Mouse (Mus musculus) macrophage (primary cell): ENCODE measurements around the gene Smg7. TPM values are rescaled to one million over a fixed set of nuclear protein-coding genes. Genes with fewer than 3 reads are reported as not detected.

Experiments used
- H3K27ac ChIP-seq: fragments of 350-480 bp; formaldehyde crosslinking; 2 replicates; pipeline ENCODE4 v1.9.0; 2021
- H3K36me3 ChIP-seq: fragments of 350-480 bp; formaldehyde crosslinking; 2 replicates; pipeline ENCODE4 v1.9.0; 2021; ENCODE audit errors: inconsistent target
- H3K4me3 ChIP-seq: fragments of 350-480 bp; formaldehyde crosslinking; 2 replicates; pipeline ENCODE4 v1.9.0; 2021; ENCODE audit errors: inconsistent target
- H3K79me2 ChIP-seq: fragments of 350-480 bp; formaldehyde crosslinking; 2 replicates; pipeline ENCODE4 v1.9.0; 2021; ENCODE audit errors: inconsistent target
- WGBS: methylation state at CpG from one replicate; pipeline ENCODE4 v1.1.7; 2026; ENCODE audit warnings: inconsistent platforms; ENCODE audit not compliant: missing documents; 5-methylcytosine and 5-hydroxymethylcytosine counted together
- polyA plus RNA-seq: library from polyadenylated mRNA; stranded (reverse); fragments of 250-400 nt; gene quantifications from 3 replicates; pipeline ENCODE4 v1.2.4, GENCODE M21; 2018; ENCODE audit warnings: inconsistent platforms

Gene Smg7
- polyA plus RNA-seq, 1 experiment from 2014 or later = 28.9 TPM

DNA sequence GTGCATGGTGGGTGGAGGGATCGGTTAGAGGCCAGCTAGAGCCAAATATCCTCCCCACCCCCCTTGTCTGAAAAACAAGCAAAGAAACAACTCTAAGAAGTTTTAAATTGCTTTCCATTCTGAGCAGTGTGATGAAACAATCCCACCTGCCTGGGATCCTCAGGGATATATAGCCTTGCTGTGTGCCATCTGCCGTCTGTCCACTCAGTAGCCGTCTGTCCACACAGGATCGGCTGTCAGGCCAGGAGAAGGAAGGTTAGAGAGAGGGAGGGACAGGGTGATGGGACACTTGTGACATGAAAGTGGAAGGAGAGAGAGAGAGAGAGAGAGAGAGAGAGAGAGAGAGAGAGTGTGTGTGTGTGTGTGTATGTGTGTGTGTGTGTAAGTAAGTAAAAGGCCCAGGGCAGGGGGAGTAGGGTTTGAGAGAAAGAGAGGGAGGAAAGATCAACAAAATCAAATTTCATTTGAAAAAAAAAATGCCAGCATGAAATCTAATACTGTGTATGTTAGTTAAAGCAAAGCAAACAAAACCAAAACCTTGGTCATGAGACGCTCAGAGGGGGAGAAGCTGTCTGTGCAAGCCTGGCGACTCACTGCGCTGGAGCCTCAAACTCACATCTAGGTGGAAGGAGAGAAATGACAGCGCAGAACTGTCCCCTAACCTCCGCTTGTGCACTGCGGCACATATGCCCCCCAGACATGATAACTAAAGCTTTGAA, 73.7 kb downstream of the Smg7 start:
- Histone ChIP-seq H3K4me3 (no peak overlapping the region), H3K27ac (no peak overlapping the region), H3K79me2 (no peaks in the 10 kb centered on the region), H3K36me3 (peaks cover 88% of the 10 kb centered on the region)
- 96% methylated on average over 9 of the region's 10 CpGs for WGBS

DNA sequence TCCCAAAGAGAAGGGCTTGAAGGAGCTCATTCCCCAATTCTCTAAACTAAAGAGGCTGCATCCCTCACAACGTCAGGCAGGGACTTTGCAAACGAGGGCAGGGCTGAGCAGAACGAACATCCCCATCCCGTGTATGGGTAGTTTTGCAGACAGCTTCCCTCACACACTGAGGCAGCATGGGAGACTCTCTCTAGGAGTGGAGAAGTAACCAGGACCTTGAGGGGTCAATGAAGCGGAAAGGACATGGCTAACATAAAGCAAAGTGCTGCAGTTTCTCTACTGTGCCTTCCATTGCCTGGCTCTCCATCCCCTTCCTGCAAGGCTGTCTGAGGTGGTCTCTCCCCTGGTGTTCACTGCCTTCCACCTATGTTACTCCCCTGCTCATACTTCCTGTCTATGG, 74.3 kb downstream of the Smg7 start:
- peaks cover 88% of the 10 kb centered on the region for H3K36me3 ChIP-seq
- WGBS = 81% methylated on average over 5 of the region's 5 CpGs
- H3K79me2 ChIP-seq = no peaks in the 10 kb centered on the region; the same call in 1 of the 2 replicates
- H3K27ac ChIP-seq = no peak overlapping the region
- no peak overlapping the region for H3K4me3 ChIP-seq

DNA sequence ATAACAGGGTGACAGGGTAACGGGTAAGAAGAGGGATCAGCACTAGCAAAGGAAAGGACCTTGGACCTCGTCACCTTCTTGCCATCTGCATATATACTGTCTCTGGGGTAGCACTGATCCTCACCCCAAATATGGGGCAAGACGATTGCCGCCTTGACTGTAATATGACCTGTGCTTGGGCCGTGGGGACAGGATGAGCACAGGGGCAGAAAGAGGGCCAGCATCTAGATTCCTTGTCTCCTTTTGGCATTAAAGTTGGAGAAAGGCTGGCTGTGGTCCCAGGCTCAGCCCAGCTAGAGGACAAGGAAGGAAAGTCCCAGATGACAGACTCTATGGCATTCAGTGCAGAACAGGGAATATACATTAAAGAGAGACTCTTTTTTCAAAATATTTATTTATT, 76.0 kb downstream of the Smg7 start:
- H3K79me2 ChIP-seq = peaks cover 2% of the 10 kb centered on the region; the same call in 1 of the 2 replicates
- H3K36me3 ChIP-seq = peaks cover 92% of the 10 kb centered on the region
- 90% methylated on average over 5 of the region's 5 CpGs for WGBS
- H3K4me3 ChIP-seq = no peak overlapping the region
- no peak overlapping the region for H3K27ac ChIP-seq

DNA sequence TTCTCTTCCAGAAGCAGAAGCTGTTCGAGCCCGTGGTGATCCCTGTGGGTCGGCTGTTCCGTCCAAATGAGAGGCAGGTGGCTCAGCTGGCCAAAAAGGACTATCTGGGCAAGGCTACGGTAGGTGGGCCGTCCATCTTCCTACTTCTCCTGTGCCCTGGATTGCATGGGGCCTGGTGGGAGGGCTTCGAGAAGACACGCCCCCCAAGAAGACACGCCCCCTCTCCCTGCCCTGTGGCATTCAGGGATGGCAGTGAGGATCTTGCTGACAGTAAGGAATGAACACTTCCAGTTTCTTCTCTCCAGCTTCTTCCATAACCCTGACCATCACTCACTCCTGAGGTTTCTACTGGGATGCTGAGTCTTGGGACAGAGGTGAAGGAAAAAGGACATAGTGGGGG, 78.2 kb downstream of the Smg7 start:
- H3K36me3 ChIP-seq = peaks cover 89% of the 10 kb centered on the region
- 90% methylated on average over 9 of the region's 9 CpGs for WGBS
- H3K4me3 ChIP-seq = no peak overlapping the region
- peaks cover 21% of the 10 kb centered on the region; the same call in 1 of the 2 replicates for H3K79me2 ChIP-seq
- H3K27ac ChIP-seq = no peak overlapping the region

DNA sequence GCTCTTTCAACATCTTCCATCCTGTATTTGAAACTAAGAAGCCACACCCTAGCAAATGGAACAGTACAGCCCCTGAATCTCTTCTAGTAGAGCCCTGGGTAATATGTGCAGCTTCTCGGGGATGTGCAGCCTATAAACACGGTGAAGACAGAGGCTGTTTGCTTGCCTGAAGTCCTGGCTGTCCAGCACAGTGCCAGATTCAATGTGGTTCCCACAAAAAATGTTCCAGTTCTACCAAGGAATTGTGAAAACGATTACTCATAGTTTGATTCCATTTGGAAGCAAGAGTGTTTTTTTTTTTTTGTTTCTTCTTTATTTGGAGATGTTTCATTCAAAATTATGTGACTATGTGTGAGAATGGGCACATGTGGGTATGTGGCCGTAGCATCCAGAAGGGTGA, 80.7 kb downstream of the Smg7 start:
- Histone ChIP-seq H3K36me3 (peaks cover 93% of the 10 kb centered on the region), H3K27ac (no peak overlapping the region), H3K79me2 (peaks cover 46% of the 10 kb centered on the region), H3K4me3 (no peak overlapping the region)
- WGBS = 93% methylated on average over 4 of the region's 4 CpGs

DNA sequence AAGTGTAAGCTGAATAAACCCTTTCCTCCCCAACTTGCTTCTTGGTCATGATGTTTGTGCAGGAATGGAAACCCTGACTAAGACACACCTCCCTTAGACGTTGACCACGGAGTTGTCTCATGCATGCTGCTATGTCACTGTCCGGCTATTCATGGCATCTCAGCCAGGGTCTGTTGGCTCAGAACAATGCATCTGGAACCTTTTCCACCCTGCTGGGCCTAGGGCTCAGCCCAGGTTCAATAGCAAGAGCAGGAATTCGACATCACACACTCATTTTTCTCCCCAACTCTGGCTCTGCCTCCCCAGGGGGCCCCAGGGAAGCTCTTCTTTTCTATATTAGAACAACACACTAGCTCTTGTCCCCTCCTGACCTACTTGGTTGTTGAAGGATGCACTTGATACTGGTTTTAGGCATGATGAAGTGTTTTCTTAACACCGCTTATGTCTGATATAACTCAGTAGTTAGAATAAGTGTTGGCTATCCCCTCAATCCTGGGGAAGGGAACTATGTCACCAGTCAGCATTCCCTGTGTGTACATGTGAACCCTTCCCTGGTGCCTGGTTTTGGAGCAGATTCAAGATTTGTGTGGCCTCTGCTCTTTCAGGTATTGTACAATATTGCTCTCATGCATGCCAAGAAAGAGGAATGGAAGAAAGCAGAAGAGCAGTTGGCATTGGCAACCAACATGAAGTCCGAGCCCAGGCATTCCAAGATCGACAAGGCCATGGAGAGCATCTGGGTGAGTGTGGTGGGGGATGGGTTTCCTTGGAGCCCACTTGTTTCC, 81.3 kb downstream of the Smg7 start:
- Histone ChIP-seq H3K36me3 (peaks cover 95% of the 10 kb centered on the region), H3K79me2 (peaks cover 52% of the 10 kb centered on the region), H3K4me3 (no peak overlapping the region), H3K27ac (no peak overlapping the region)
- WGBS = 89% methylated on average over 7 of the region's 7 CpGs

DNA sequence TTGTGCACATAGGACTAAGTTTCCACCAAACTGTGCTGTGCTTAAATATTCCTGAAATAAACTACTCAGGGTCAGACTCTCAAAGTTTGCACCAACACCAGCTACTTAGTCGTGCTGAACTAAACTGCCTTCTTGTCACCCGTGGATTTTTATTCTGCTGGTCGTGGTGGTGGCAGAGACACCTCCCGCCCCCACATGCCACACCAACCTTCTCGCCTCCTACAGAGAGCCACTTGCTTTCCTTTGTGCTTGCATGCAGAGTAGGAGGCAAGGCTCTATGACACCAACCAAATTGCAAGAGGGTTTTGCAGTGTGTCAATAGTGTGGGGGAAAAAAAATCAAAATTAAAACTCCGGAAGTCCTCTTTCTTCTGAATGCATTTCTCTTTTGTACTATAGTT, 82.9 kb downstream of the Smg7 start:
- Histone ChIP-seq H3K36me3 (peaks cover 95% of the 10 kb centered on the region), H3K4me3 (no peak overlapping the region), H3K27ac (no peak overlapping the region), H3K79me2 (peaks cover 68% of the 10 kb centered on the region)
- 97% methylated on average over 6 of the region's 6 CpGs for WGBS

DNA sequence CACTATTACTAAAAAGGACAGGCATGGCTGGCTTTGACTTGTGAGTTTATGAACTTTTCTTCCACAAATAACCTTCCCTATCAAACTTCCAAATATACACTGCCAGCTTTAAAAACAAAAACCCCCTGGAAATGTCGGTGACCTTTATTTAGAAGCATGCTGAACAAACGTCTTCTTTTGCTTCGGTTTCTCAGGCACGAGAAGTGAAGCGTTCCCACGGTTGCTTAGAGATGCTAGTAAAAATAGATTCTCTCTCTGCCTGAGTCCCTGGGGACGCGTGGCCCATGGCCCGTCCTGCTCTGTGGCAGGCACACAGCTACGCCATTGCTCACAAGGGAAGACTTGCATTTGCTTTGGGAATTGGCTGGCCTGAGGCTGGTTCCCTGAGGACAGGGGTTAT, 84.7 kb downstream of the Smg7 start:
- H3K36me3 ChIP-seq = peaks cover 86% of the 10 kb centered on the region

DNA sequence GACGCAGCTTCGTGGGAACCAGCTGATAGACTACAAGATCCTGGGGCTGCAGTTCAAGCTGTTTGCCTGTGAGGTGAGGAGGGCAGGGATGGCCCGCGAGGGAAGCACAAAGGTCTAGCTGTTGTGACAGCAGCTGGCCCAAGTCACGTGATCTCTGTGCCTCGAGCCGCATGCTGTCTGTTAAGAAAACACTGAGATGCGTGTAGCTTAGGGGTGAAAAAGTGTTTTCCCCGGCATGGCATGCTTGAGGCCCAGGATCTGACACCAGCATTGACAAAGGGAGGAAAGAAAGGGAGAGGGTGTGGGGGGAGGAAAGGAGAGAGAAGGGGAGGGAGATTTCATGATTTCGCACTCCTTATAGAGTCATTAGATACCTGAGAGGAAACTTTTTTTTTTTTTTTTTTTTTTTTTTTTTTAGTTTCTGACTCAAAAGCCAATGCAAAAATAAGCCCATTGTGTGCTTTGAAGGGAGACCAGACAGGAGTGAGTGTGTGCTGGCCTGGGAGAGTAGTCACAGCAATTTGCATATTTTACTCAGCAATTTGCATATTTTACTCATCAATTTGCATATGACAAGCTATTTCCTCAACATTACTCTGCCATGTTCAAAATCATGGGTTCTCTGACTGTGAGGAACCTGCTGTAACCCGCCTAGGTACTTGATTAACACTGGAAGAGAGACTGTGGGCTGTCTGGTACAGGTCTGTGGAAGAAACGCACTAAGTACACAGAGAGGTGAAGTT, 85.2 kb downstream of the Smg7 start:
- Histone ChIP-seq H3K79me2 (peaks cover 91% of the 10 kb centered on the region), H3K36me3 (peaks cover 82% of the 10 kb centered on the region), H3K4me3 (no peak overlapping the region), H3K27ac (no peak overlapping the region)
- WGBS = 92% methylated on average over 11 of the region's 12 CpGs

More for the DNA sequence above, 84.7 kb downstream of the Smg7 start:
- 96% methylated on average over 10 of the region's 10 CpGs for WGBS
- Histone ChIP-seq H3K79me2 (peaks cover 85% of the 10 kb centered on the region), H3K27ac (no peak overlapping the region), H3K4me3 (no peak overlapping the region)

DNA sequence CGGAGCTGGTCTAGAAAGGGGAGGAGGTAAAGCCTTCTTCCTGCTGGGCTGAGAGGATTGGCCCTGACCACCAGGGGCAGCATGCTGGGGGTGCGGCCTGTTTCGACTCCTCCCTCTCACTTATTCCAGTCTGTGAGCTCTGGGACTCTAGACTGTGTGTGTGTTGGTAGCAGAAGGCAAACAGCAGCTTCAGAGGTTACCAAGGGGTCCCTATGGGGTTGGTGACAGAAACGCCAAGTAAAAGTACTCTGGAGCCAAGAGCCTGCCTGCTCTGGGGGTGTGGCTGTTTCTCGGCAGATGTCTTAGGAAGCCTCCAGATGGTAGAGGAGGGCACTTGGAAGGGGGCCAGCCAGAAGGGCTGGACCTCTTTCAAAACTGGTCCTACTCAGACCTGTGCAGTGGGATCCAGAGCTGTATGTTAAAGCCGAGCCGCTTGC, 87.2 kb downstream of the Smg7 start:
- WGBS = 84% methylated on average over 5 of the region's 7 CpGs
- Histone ChIP-seq H3K79me2 (peaks cover 100% of the 10 kb centered on the region), H3K4me3 (no peak overlapping the region), H3K36me3 (peaks cover 79% of the 10 kb centered on the region), H3K27ac (no peak overlapping the region)

DNA sequence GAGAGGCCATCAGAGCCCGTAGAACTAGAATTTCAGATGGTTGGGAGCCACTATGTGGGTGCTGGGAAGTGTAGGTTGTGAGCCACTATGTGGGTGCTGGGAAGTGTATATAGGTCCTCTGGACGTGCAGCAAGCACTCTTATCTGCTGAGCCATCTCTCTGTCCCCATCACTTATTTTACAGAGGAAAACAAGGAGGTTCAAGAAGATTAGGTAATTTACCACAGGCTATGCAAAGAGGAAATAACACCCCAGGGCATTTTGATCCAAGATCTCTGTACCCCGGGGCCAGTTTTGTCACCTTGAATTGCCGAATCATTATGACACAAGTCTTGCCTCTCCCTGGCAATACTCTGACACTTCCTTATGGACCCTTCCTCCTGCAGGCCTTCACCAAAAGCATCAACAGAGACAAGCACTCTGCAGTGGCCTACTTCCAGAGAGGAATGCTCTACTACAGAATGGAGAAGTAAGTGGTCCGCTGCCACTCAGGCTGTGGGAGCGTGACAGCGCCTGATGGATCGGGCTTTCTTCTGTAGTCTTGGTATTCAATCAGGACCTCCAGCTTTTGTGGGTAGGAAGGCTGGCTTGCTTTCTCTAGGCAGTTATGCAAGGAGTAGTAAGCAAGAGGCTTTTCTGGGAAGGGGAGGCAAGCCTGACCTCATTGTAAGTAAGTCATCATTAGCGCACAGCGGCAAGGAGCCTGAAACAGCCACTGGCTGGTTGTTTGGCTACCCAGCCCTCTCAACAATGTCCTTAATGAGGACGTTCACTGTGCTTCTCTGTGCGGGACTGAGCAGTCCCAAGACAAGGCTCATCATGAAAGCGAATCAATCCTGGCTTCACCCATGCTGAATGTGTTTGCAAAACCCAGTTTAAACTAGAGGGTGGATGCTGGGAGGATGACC, 91.7 kb downstream of the Smg7 start:
- Histone ChIP-seq H3K4me3 (no peak overlapping the region), H3K36me3 (peaks cover 40% of the 10 kb centered on the region), H3K27ac (peak overlapping the region; percentile 99), H3K79me2 (peaks cover 81% of the 10 kb centered on the region)
- WGBS = 40% methylated on average over 12 of the region's 13 CpGs

DNA sequence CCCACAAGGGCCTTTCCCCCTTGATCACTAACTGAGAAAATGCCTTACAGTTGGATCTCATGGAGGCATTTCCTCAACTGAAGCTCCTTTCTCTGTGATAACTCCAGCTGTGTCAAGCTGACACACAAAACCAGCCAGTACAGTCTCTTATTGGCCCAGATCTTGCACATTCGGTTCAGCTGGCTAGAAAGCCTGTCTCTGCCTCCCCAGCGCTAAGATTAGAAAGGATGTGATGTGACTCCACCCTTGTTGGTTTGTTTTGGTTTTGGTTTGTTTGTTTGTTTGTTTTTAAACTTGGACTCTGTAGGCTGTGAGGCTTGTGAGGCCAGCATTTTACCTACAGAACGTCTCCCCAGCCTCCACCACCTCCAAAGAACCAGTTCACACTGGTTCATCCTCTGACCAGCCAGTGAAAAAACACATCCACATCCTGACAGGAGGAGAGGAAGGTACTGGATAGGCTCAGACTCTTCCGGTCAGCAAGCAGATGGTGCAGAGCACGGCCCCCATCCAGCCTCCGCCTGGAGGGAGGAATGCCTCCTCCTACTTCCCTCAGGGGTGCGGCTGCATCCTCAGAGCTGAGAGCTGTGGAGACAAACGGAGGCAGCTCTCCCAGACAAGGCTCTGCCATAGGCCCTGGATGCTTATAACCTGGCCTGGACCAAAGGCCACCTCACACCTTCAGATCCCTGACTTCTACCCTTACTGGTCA, 92.7 kb downstream of the Smg7 start:
- WGBS = 63% methylated on average over 8 of the region's 8 CpGs

DNA sequence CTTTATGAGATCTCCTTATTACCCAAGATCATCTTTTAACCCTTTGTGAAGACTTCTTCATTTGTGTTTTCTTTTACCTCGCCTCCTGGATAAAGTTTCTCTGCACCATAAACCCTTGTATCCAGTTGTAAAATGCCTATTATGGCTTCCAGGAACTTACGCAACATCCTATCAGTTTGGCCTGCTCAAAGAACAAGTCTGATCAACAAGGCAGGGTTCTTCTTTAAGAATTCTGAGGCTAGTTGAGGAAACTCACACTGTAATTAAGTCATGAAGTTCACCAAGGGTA, 94.1 kb downstream of the Smg7 start:
- WGBS = 0% methylated on average over 2 of the region's 2 CpGs
- peak overlapping the region; percentile 99 for H3K27ac ChIP-seq

More for the DNA sequence above, 92.7 kb downstream of the Smg7 start:
- Histone ChIP-seq H3K36me3 (peaks cover 30% of the 10 kb centered on the region), H3K4me3 (peak overlapping the region; percentile 92; the same call in 1 of the 2 replicates), H3K27ac (peak overlapping the region; percentile 99), H3K79me2 (peaks cover 70% of the 10 kb centered on the region)

More for the DNA sequence above, 94.1 kb downstream of the Smg7 start:
- H3K79me2 ChIP-seq = peaks cover 56% of the 10 kb centered on the region
- H3K36me3 ChIP-seq = peaks cover 19% of the 10 kb centered on the region
- peak overlapping the region; percentile 92 for H3K4me3 ChIP-seq
